Mouse (Mus musculus): ENCODE measurements at regions not wholly inside any gene's neighbourhood (a gene's known extent, or its start where the extent isn't known, plus 50 kb on each side); places are given as distances from the start of the nearest gene placed in this dataset.

- CTCF ChIA-PET: no interaction called here
These were observed 151.7 kb downstream of the 1190002N15Rik start for GRCm38 (mm10) chr9:94386190-94386589.

GRCm38 (mm10) chr9:94382293-94382692 lies 155.6 kb downstream of the 1190002N15Rik start:
- ChIA-PET POLR2A (interaction anchor here in 1 of 4 experiments (0.9 kb wide), 1 partner anchor 155 kb away, joined by 3 read pairs; the partner anchor contains the start of gene 1190002N15Rik), CTCF (no interaction called here)

More at GRCm38 (mm10) chr9:94386190-94386589, 151.7 kb downstream of the 1190002N15Rik start:
- POLR2A ChIA-PET: interaction anchor here in 1 of 4 experiments (0.7 kb wide), 1 partner anchor 437 kb away, joined by 3 read pairs; no protein-coding TSS in a partner anchor

- POLR2A ChIA-PET: no interaction called here
- CTCF ChIA-PET: no interaction called here
These were observed 159.0 kb downstream of the 1190002N15Rik start for GRCm38 (mm10) chr9:94378835-94379234.

DNA sequence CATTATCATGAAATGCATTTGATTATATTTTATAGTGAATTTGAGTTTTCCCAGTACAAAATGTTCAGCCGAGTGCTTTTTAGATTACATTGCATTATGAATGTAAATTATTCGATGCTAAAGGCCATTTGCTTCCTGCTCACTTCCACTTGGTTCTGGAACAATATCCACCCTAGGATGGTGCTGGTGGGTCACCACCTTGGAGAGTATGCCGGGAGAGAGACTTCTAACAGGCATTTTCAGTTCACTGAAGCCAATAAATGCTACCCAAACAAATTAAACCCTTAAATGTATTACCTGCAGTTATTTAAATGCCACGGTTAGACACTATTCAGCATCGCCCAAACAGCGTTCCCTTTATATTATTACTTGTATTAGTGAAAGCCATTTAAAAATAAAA lies 159.6 kb downstream of the 1190002N15Rik start:
- ChIA-PET CTCF (no interaction called here), POLR2A (no interaction called here)

GRCm38 (mm10) chr9:94377346-94378039 lies 160.4 kb downstream of the 1190002N15Rik start:
- ChIA-PET CTCF (no interaction called here), POLR2A (no interaction called here)

DNA sequence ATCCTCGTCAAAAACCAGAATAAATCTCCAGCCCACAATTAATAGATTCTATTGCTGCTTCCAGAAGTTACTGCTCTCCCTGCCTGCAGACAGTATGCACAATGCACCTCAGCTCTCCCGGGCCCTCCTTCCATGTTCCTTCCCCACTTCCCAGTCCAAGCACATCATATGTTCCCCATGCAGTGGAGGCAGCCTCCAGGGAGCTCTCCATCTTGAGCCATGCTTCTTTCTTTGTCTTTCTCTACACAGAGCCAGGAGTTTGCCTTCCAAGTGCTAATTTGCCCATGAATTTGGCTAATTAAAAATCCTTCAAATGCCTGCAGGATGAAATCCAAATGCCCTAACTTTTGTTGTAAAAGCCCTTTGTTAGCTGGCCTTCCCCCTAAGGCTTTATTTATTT lies 166.9 kb downstream of the 1190002N15Rik start:
- POLR2A ChIA-PET: interaction anchor here in 1 of 4 experiments (1.0 kb wide), 1 partner anchor 9 kb away, joined by 3 read pairs; no protein-coding TSS in a partner anchor
- CTCF ChIA-PET: no interaction called here

DNA sequence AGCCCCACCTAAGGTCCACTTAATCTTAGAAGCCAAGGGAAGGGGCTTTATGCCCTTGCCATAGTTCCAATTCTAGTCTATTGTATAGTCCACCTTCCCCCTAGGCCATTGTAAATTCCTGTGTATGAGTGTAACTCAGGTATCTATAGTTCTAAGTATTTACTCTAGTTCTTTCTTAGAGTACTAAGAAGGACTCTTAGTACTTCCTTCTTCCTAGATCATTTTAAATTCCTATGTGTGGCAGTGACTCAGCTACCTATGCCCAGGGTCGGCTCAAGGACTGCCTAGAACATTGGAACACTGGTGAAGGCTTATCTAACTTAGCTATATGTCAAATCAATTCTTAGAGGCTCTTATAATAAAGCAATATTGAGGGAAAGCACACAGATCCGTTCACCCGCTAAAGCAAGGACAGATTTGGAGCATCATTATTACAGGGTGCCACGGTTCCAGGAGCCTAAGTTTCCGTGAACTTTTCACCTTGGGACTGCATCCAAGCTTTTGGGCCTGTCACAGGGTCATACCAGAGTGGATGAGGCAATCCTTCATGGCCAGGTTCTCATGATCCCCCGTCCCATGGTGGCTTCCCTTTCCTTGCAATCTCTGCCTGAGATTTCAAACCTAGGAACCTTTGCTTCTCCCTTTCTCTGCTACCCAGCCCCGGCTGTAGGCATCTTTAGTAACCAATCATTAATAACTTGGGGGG lies 169.5 kb downstream of the 1190002N15Rik start:
- ChIA-PET POLR2A (no interaction called here), CTCF (interaction anchor here in 1 of 4 experiments (0.6 kb wide), 1 partner anchor 1027 kb away, joined by 3 read pairs; no protein-coding TSS in a partner anchor)

DNA sequence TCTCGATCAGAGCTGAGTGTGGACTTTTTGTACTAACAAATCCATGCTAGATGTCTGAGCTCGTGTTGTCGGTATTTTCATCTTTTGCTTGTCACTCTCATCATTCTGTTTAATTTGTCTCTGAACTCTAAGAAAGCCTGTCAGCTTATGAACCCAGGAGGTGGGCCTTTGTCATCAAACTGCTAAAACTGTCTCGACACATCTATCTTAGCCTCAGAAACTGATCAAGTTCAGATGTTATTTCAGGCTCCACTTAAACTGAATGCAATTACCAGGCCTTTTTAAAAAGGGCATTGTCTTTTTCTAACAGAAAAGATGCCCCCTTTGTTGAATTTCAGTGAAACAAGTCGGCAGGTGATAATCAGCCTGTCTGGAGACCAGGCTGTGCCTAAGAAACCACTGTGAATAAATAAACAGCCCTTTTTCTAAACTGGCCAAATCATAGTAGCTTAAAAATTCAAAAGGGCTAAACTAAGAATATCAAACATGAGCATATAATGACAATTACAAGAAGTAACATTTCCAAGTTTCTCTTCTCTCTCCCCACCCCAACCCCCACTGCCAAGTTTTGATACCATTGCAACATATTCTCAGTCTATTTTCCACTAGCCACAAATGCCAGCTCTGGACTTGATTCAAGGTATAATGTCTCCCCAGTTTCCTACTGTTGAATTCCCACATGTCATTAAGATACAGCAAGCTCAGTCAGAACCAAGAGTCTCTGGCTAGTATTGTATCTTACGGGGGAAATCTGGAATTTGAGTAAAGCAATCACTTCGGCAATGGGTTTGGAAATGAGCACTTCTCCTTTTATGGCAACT lies 175.8 kb downstream of the 1190002N15Rik start:
- ChIA-PET POLR2A (interaction anchor here in 1 of 4 experiments (0.6 kb wide), 1 partner anchor 961 kb away, joined by 4 read pairs; no protein-coding TSS in a partner anchor), CTCF (interaction anchor here in 1 of 4 experiments (0.7 kb wide), 1 partner anchor 191 kb away, joined by 3 read pairs; no protein-coding TSS in a partner anchor)

DNA sequence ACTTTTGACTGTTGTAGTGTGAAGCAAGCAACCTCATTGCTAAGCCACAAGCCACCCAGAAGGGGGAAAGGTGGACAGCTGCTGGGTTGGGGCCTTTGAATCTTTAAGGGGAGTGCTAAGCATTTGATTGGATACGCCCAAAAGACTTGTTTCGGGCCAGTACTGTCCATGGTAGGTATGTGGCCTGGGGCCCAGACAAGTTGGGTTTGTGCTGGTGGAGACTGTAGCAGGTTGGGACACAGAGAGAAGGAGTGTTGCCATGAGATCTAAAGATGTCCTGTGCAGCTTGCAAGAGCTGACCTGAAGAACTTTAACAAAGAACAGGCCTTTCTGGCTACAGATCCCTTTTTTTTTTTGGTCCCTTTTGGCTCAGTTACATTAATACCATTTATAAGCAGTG lies 176.9 kb downstream of the 1190002N15Rik start:
- POLR2A ChIA-PET: interaction anchor here in 1 of 4 experiments (0.6 kb wide), 1 partner anchor 339 kb away, joined by 3 read pairs; no protein-coding TSS in a partner anchor
- CTCF ChIA-PET: interaction anchor here in 1 of 4 experiments (0.7 kb wide), 1 partner anchor 192 kb away, joined by 3 read pairs; no protein-coding TSS in a partner anchor

GRCm38 (mm10) chr9:94358150-94358549 lies 179.7 kb downstream of the 1190002N15Rik start:
- POLR2A ChIA-PET: interaction anchor here in 1 of 4 experiments (0.7 kb wide), 1 partner anchor 1231 kb away, joined by 4 read pairs; no protein-coding TSS in a partner anchor
- CTCF ChIA-PET: no interaction called here

- ChIA-PET CTCF (no interaction called here), POLR2A (no interaction called here)
These were observed 195.9 kb downstream of the 1190002N15Rik start for GRCm38 (mm10) chr9:94342011-94342410.

- POLR2A ChIA-PET: no interaction called here
- CTCF ChIA-PET: no interaction called here
These were observed 196.3 kb downstream of the 1190002N15Rik start for GRCm38 (mm10) chr9:94341531-94341930.

- CTCF ChIA-PET: no interaction called here
These were observed 204.4 kb downstream of the 1190002N15Rik start for GRCm38 (mm10) chr9:94333450-94333849.

GRCm38 (mm10) chr9:94323011-94323410 lies 214.9 kb downstream of the 1190002N15Rik start:
- ChIA-PET CTCF (no interaction called here), POLR2A (no interaction called here)

More at GRCm38 (mm10) chr9:94333450-94333849, 204.4 kb downstream of the 1190002N15Rik start:
- POLR2A ChIA-PET: no interaction called here

- POLR2A ChIA-PET: no interaction called here
These were observed 235.3 kb downstream of the 1190002N15Rik start for GRCm38 (mm10) chr9:94302575-94302974.

GRCm38 (mm10) chr9:94301896-94302295 lies 236.0 kb downstream of the 1190002N15Rik start:
- POLR2A ChIA-PET: no interaction called here

More at GRCm38 (mm10) chr9:94302575-94302974, 235.3 kb downstream of the 1190002N15Rik start:
- CTCF ChIA-PET: no interaction called here

DNA sequence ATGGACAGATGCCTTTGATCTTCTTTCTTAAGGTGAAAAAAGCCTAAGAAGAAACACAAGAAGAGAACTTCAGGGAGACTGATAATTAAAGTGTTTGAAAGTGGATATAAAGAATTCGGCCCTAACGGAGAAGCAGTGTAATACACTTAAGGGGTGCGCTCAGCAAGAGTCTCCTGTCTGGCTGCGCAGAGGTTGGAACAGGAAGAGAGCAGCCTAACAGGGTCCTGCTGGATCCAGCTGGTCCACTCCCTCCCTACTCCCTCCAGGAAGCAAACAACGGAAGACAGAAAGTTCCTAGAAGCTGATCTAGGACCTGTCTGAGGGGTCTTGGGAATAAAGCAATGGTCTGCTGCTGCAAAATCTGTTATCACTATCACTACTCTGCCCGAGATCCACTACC lies 242.4 kb downstream of the 1190002N15Rik start:
- ChIA-PET POLR2A (no interaction called here), CTCF (interaction anchor here in 1 of 4 experiments (0.6 kb wide), 1 partner anchor 1172 kb away, joined by 3 read pairs; no protein-coding TSS in a partner anchor)

More at GRCm38 (mm10) chr9:94301896-94302295, 236.0 kb downstream of the 1190002N15Rik start:
- CTCF ChIA-PET: no interaction called here

DNA sequence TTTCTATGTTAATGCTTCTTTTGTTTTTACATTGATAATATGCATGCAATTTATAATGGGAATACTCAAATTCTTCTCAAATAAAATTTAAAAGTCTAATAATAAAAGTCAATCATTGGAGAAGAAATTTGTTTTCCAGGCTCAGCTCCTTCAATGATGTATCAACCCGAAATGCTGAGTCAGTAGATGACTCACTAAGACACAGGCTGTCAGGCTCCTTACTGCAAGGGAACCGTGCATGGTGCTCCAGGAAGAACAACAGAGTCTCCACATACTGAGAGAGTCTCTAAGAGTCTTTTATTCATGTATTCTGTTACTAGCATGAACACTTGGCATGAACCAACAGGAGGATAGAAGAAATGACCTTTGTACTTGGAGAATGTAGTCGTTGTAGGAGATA lies 245.7 kb downstream of the 1190002N15Rik start:
- ChIA-PET POLR2A (interaction anchor here in 1 of 4 experiments (0.7 kb wide), 1 partner anchor 364 kb away, joined by 4 read pairs; no protein-coding TSS in a partner anchor), CTCF (no interaction called here)

GRCm38 (mm10) chr9:94289546-94289945 lies 248.3 kb downstream of the 1190002N15Rik start:
- ChIA-PET CTCF (no interaction called here), POLR2A (no interaction called here)

Data from embryonic stem cell, embryonic (primary cell).